ENCODE assay signal across 8 mouse cellular contexts in genomic region chrX:159321342-159321741, GRCm38 (mm10). TPM values are rescaled to one million over a fixed set of nuclear protein-coding genes. Genes with fewer than 3 reads are reported as not detected.
DNase-seq lines count a peak whose midpoint lies in the region; ATAC-seq and TF ChIP-seq lines count a peak whose summit lies in the region.

No protein-coding gene starts in this region.

- H3K36me3 ChIP-seq in kidney, postnatal 0 days (ENCODE audit: insufficient read depth, low read length), result no peaks in the 10 kb centered on the region
- H3K36me3 ChIP-seq in liver, embryonic 14.5 days (replicated peaks; ENCODE audit: control insufficient read depth, insufficient read depth, low read depth), result no peaks in the 10 kb centered on the region

- TF ChIP-seq CTCF in kidney, postnatal 0 days (IDR thresholded peaks at IDR 0.05; ENCODE audit: low read depth), result peak; percentile 77
- TF ChIP-seq CTCF in liver, embryonic 14.5 days (IDR thresholded peaks at IDR 0.05; ENCODE audit: low read depth), result peak; percentile 75

- ATAC-seq in kidney, postnatal 0 days (replicated peaks; ENCODE audit: low FRiP score, low read depth), result no peak
- ATAC-seq in liver, embryonic 14.5 days (ENCODE audit: insufficient read depth), result no peak

- no peak for TF ChIP-seq EP300 in liver, embryonic 14.5 days (IDR thresholded peaks at IDR 0.05; ENCODE audit: low read depth)

- no peak overlapping the region for H3K4me2 ChIP-seq in kidney, postnatal 0 days (ENCODE audit: low read length)
- no peak overlapping the region for H3K4me2 ChIP-seq in liver, embryonic 14.5 days (ENCODE audit: low read depth)

- no peak overlapping the region for H3K4me3 ChIP-seq in kidney, postnatal 0 days (replicated peaks; ENCODE audit: low read depth, low read length)
- no peak overlapping the region for H3K4me3 ChIP-seq in liver, embryonic 14.5 days (ENCODE audit: insufficient read depth in 1 of 2, low read depth in 2 of 2, low read length in 2 of 2)

- H3K9me3 ChIP-seq in kidney, postnatal 0 days (replicated peaks; ENCODE audit: low read length), result no peaks in the 10 kb centered on the region
- H3K9me3 ChIP-seq in liver, embryonic 14.5 days (ENCODE audit: control insufficient read depth, low read length), result no peaks in the 10 kb centered on the region

- no peaks in the 10 kb centered on the region for H3K27me3 ChIP-seq in kidney, postnatal 0 days (ENCODE audit: insufficient read depth, low read length)
- no peaks in the 10 kb centered on the region for H3K27me3 ChIP-seq in liver, embryonic 14.5 days (ENCODE audit: control insufficient read depth, insufficient read depth, low read length)

- no peak overlapping the region for H3K9ac ChIP-seq in kidney, postnatal 0 days (ENCODE audit: low read depth, low read length)
- H3K9ac ChIP-seq in liver, embryonic 14.5 days (replicated peaks), result no peak overlapping the region

- H3K4me1 ChIP-seq in kidney, postnatal 0 days (replicated peaks; ENCODE audit: insufficient read depth, low read length), result no peaks in the 10 kb centered on the region
- H3K4me1 ChIP-seq in liver, embryonic 14.5 days (replicated peaks; ENCODE audit: control insufficient read depth in 2 of 2, insufficient read depth in 2 of 2, low read length in 1 of 2), result no peaks in the 10 kb centered on the region

- 33% methylated on average over 8 of the region's 8 CpGs for WGBS in kidney, postnatal 0 days
- WGBS in liver, embryonic 14.5 days (ENCODE audit: insufficient replicate concordance), result 26% methylated on average over 8 of the region's 8 CpGs

- no peak overlapping the region for H3K27ac ChIP-seq in kidney, postnatal 0 days
- no peak overlapping the region for H3K27ac ChIP-seq in liver, embryonic 14.5 days

- DNase-seq in B cell, adult 2 months, result peak; percentile 48 to 53
- peak; percentile 80 for DNase-seq in NIH3T3 (ENCODE audit: low read depth)
- peak; percentile 47 for DNase-seq in cerebellum, adult 9-11 months
- peak; percentile 38 to 70 for DNase-seq in frontal cortex, postnatal 14 days (ENCODE audit: low spot score in 2 of 2)
- DNase-seq in kidney, postnatal 0 days (ENCODE audit: low spot score), result peak; percentile 54
- DNase-seq in liver, embryonic 14.5 days (ENCODE audit: low read depth in 3 of 3, low spot score in 3 of 3), result peak in 1 of 3 experiments; percentile 19
- peak; percentile 71 for DNase-seq in right cerebral cortex, postnatal 14 days
- DNase-seq in urinary bladder, postnatal 4 days (ENCODE audit: low spot score in 2 of 2), result peak; percentile 17 to 69

RNA-seq across cellular contexts. Expression of gene Eif1ax, which starts 50.6 kb away (rescaled TPM):
- 104 and 108 TPM in 2 replicates for polyA plus RNA-seq in kidney, postnatal 0 days (2015; fragmentation: Nextera tagmentation; extraction: Ambion mirVana)
- 6.4 and 66.9 TPM in 2 replicates for polyA plus RNA-seq in liver, embryonic 14.5 days (2012; rRNA removed)
- polyA plus RNA-seq in liver, embryonic 14.5 days (2014; fragmentation: Nextera tagmentation; extraction: Ambion mirVana), result 74.5 and 75.5 TPM in 2 replicates
